Comparison of ENCODE assay signal across 8 mouse cellular contexts in the genomic region with DNA sequence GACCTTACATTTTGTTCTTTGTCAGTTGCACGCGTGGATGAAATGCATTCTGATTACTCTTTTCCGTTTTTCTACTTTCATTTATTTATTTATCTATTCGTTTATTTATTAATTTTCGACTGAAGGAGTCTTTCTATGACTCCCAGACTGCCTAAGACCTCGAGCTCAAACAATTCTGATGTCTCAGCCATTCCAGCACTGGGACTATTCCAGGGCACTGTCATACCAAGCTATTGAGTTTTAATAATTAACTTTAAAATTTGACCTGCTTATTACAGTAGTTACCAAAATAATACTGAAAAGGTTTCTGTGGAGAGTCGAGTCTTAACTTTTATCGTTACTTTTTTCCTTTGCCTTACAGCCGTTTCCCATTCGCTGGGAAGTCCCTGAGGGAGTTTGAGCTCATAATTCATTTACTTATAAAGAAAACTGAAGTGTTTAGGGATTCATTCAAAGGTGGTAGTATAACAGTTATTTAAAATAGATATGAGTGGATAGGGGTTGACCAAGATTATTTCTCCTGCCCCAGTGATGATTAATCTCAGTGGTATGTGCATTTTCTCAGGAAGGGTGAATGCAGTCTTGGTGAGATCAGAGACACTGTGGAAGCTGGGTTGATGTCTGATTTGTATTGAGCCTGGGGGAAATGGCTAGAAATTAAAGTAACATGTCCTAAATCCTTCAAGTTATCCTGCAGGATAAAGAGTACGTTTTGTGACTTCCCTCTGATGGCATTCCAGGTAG. TPM values are rescaled to one million over a fixed set of nuclear protein-coding genes. Genes with fewer than 3 reads are reported as not detected.
A peak's percentile ranks its signal among the peaks of the same experiment; 100 is the strongest.
DNase-seq lines count a peak whose midpoint lies in the region; ATAC-seq and TF ChIP-seq lines count a peak whose summit lies in the region.

No protein-coding gene starts in this region.

- 33% methylated on average over 11 of the region's 11 CpGs for WGBS in heart, embryonic 14.5 days
- WGBS in intestine, postnatal 0 days = 17% methylated on average over 11 of the region's 11 CpGs
- 58% methylated on average over 11 of the region's 11 CpGs for WGBS in midbrain, embryonic 13.5 days

- H3K4me3 ChIP-seq in heart, embryonic 14.5 days (ENCODE audit: control insufficient read depth in 1 of 2, insufficient read depth in 1 of 2, low read depth in 1 of 2, low read length in 2 of 2) = peak overlapping the region; percentile 49 to 60; a peak in 3 of 4 replicates
- peak overlapping the region; percentile 83; the same call in 1 of the 2 replicates for H3K4me3 ChIP-seq in cortical plate, adult 2 months (ENCODE audit: insufficient read depth, low read length)
- peak overlapping the region; percentile 66 for H3K4me3 ChIP-seq in intestine, postnatal 0 days (ENCODE audit: low read depth, low read length)
- peak overlapping the region; percentile 62 for H3K4me3 ChIP-seq in midbrain, embryonic 13.5 days (replicated peaks)

- no peaks in the 10 kb centered on the region for H3K27me3 ChIP-seq in heart, embryonic 14.5 days (ENCODE audit: control insufficient read depth, insufficient read depth, low read length)
- no peaks in the 10 kb centered on the region for H3K27me3 ChIP-seq in intestine, postnatal 0 days (replicated peaks; ENCODE audit: control insufficient read depth, insufficient read depth, low read length)
- no peaks in the 10 kb centered on the region for H3K27me3 ChIP-seq in midbrain, embryonic 13.5 days

- no peak for ATAC-seq in heart, embryonic 14.5 days (ENCODE audit: insufficient number of reproducible peaks, insufficient read depth, low FRiP score, low read depth)
- no peak for ATAC-seq in intestine, postnatal 0 days
- ATAC-seq in midbrain, embryonic 13.5 days = no peak

- H3K4me2 ChIP-seq in heart, embryonic 14.5 days (ENCODE audit: low read length) = peak overlapping the region; percentile 76
- H3K4me2 ChIP-seq in intestine, postnatal 0 days (replicated peaks; ENCODE audit: low read depth) = peak overlapping the region; percentile 90
- H3K4me2 ChIP-seq in midbrain, embryonic 13.5 days (replicated peaks) = peak overlapping the region; percentile 84

- no peak for TF ChIP-seq POLR2A in cortical plate, adult 2 months (IDR thresholded peaks at IDR 0.05; ENCODE audit: extremely low read depth, insufficient read depth, low read length)

- no peak for DNase-seq in heart, adult 9 months (ENCODE audit: low spot score in 2 of 2)
- DNase-seq in right cerebral cortex, postnatal 10 days (ENCODE audit: low spot score in 2 of 2) = no peak
- no peak for DNase-seq in cerebellum, postnatal 14 days
- no peak for DNase-seq in gastrocnemius, adult 18-20 months (ENCODE audit: low spot score)

- H3K36me3 ChIP-seq in heart, embryonic 14.5 days (ENCODE audit: control insufficient read depth, insufficient read depth, low read length) = no peaks in the 10 kb centered on the region
- H3K36me3 ChIP-seq in intestine, postnatal 0 days (ENCODE audit: control insufficient read depth, insufficient read depth) = no peaks in the 10 kb centered on the region
- H3K36me3 ChIP-seq in midbrain, embryonic 13.5 days = no peaks in the 10 kb centered on the region

- peak overlapping the region; percentile 71 for H3K9ac ChIP-seq in heart, embryonic 14.5 days (ENCODE audit: low read length)
- peak overlapping the region; percentile 74 for H3K9ac ChIP-seq in intestine, postnatal 0 days (ENCODE audit: low read depth, low read length)
- H3K9ac ChIP-seq in midbrain, embryonic 13.5 days (replicated peaks) = peak overlapping the region; percentile 75; the same call in 1 of the 2 replicates

- peaks cover 3 to 16% of the 10 kb centered on the region in 2 experiments for H3K4me1 ChIP-seq in heart, embryonic 14.5 days (ENCODE audit: control insufficient read depth in 2 of 2, insufficient read depth in 2 of 2, low read length in 2 of 2)
- peaks cover 1% of the 10 kb centered on the region; the same call in 1 of the 2 replicates for H3K4me1 ChIP-seq in cortical plate, adult 2 months (ENCODE audit: control insufficient read depth, insufficient read depth, low read length)
- H3K4me1 ChIP-seq in intestine, postnatal 0 days (replicated peaks; ENCODE audit: control insufficient read depth, insufficient read depth, low read length) = peaks cover 10% of the 10 kb centered on the region; the same call in 1 of the 2 replicates
- H3K4me1 ChIP-seq in midbrain, embryonic 13.5 days (replicated peaks) = peaks cover 8% of the 10 kb centered on the region; the same call in 1 of the 2 replicates

- H3K27ac ChIP-seq in heart, embryonic 14.5 days (replicated peaks in 1 of 2; ENCODE audit: control insufficient read depth in 1 of 2, insufficient read depth in 1 of 2, low read depth in 2 of 2, low read length in 2 of 2) = no peak overlapping the region
- no peak overlapping the region for H3K27ac ChIP-seq in cortical plate, adult 2 months (ENCODE audit: insufficient read depth, low read length)
- H3K27ac ChIP-seq in intestine, postnatal 0 days (ENCODE audit: low read depth, low read length) = peak overlapping the region; percentile 93
- H3K27ac ChIP-seq in midbrain, embryonic 13.5 days = no peak overlapping the region

- TF ChIP-seq CTCF in cortical plate, adult 2 months (IDR thresholded peaks at IDR 0.05; ENCODE audit: extremely low read depth, insufficient read depth, low read length) = no peak
- no peak for TF ChIP-seq CTCF in intestine, postnatal 0 days (IDR thresholded peaks at IDR 0.05; ENCODE audit: low read depth)

- H3K9me3 ChIP-seq in heart, embryonic 14.5 days (ENCODE audit: control insufficient read depth, low read length) = no peaks in the 10 kb centered on the region
- no peaks in the 10 kb centered on the region for H3K9me3 ChIP-seq in intestine, postnatal 0 days (ENCODE audit: control insufficient read depth)
- no peaks in the 10 kb centered on the region for H3K9me3 ChIP-seq in midbrain, embryonic 13.5 days

RNA-seq across cellular contexts. Expression of gene Abcg2, which starts 56.9 kb away (rescaled TPM):
- 60.6 and 68.0 TPM in 2 replicates for polyA plus RNA-seq in heart, embryonic 14.5 days (2014; fragmentation: Nextera tagmentation; extraction: Ambion mirVana)
- 20.8 and 25.6 TPM in 2 replicates for polyA plus RNA-seq in cortical plate, adult 2 months (2012; rRNA removed)
- 143 and 158 TPM in 2 replicates for polyA plus RNA-seq in intestine, postnatal 0 days (2015; fragmentation: Nextera tagmentation; extraction: Ambion mirVana)
- polyA plus RNA-seq in midbrain, embryonic 13.5 days (2015; fragmentation: Nextera tagmentation; extraction: Ambion mirVana) = 33.0 and 39.1 TPM in 2 replicates
- total RNA-seq in gastrocnemius, adult 18-20 months (2021) = 10 to 100 TPM; 17.2 to 18.7 TPM
